Mouse (Mus musculus) MEL (cell line): ENCODE data around the gene Dph1. TPM values are rescaled to one million over a fixed set of nuclear protein-coding genes. Genes with fewer than 3 reads are reported as not detected.

ENCODE experiments used
- DNase-seq: peaks from one replicate; pipeline ENCODE4 v3.0.0; 2011; ENCODE audit warnings: low read depth, low spot score
- H3K27ac ChIP-seq: 2 replicates; pipeline ENCODE4 v1.5.1; 2012; ENCODE audit warnings: low read depth, mild to moderate bottlenecking, control low read depth, low read length, moderate library complexity; ENCODE audit not compliant: control insufficient read depth
- H3K27me3 ChIP-seq, 2 experiments: fragments of 150-350 bp in 1 of 2; sonication (generic) in 1 of 2; 2 replicates each; pipeline ENCODE4 v1.6.1; 2012; ENCODE audit warnings: low read length in 2 of 2, mild to moderate bottlenecking in 2 of 2, improper control_type of control experiment in 1 of 2, moderate library complexity in 1 of 2; ENCODE audit not compliant: insufficient read depth in 2 of 2, control insufficient read depth in 1 of 2
- H3K36me3 ChIP-seq, 2 experiments: 2 replicates each; pipeline ENCODE4 v1.6.1; 2012 to 2014; ENCODE audit warnings: low read length in 2 of 2, improper control_type of control experiment in 1 of 2, inconsistent platforms in 1 of 2, mild to moderate bottlenecking in 1 of 2; ENCODE audit not compliant: insufficient read depth in 2 of 2, control insufficient read depth in 1 of 2
- H3K4me1 ChIP-seq, 2 experiments: fragments of 150-350 bp in 1 of 2; sonication (generic) in 1 of 2; 2 replicates each; pipeline ENCODE4 v1.6.1; 2012; ENCODE audit warnings: low read length in 2 of 2, improper control_type of control experiment in 1 of 2, mild to moderate bottlenecking in 1 of 2; ENCODE audit not compliant: insufficient read depth in 2 of 2, control insufficient read depth in 1 of 2
- H3K4me3 ChIP-seq, 2 experiments: fragments of 150-350 bp in 1 of 2; sonication (generic) in 1 of 2; 2 replicates each; pipeline ENCODE4 v1.5.1; 2012; ENCODE audit warnings: low read depth in 2 of 2, low read length in 2 of 2, mild to moderate bottlenecking in 2 of 2, moderate library complexity in 2 of 2, control low read depth in 1 of 2, improper control_type of control experiment in 1 of 2; ENCODE audit not compliant: control insufficient read depth in 1 of 2, insufficient read depth in 1 of 2
- H3K79me2 ChIP-seq: 2 replicates; pipeline ENCODE4 v1.6.1; 2012; ENCODE audit warnings: mild to moderate bottlenecking, low read length, moderate library complexity; ENCODE audit not compliant: control insufficient read depth, poor library complexity, insufficient read depth
- H3K9ac ChIP-seq: 2 replicates; pipeline ENCODE4 v1.6.1; 2012; ENCODE audit warnings: low read depth, mild to moderate bottlenecking, control low read depth, low read length, moderate library complexity; ENCODE audit not compliant: control insufficient read depth, poor library complexity, severe bottlenecking
- H3K9me3 ChIP-seq: fragments of 150-350 bp; sonication (generic); replicated peaks from 2 replicates; pipeline ENCODE4 v1.6.1; 2012; ENCODE audit warnings: mild to moderate bottlenecking, low read length, improper control_type of control experiment, moderate library complexity; ENCODE audit not compliant: insufficient read depth
- BHLHE40 ChIP-seq: IDR thresholded peaks from 2 replicates; pipeline ENCODE4 v1.6.1; 2012; ENCODE audit warnings: low read depth, mild to moderate bottlenecking, inconsistent platforms, low read length, improper control_type of control experiment, borderline replicate concordance
- CHD1 ChIP-seq: IDR thresholded peaks from 2 replicates; pipeline ENCODE4 v1.6.1; 2012; ENCODE audit warnings: low read depth, mild to moderate bottlenecking, inconsistent platforms, low read length, improper control_type of control experiment
- CHD2 ChIP-seq: IDR thresholded peaks from 2 replicates; pipeline ENCODE4 v1.6.1; 2011; ENCODE audit warnings: low read length, improper control_type of control experiment
- CTCF ChIP-seq, 3 experiments: IDR thresholded peaks in 2 of 3; conservative IDR thresholded peaks in 1 of 3; 2 replicates each; pipeline ENCODE4 v1.5.1; 2011 to 2012; ENCODE audit warnings: low read length in 3 of 3, low read depth in 2 of 3, mild to moderate bottlenecking in 2 of 3, improper control_type of control experiment in 1 of 3, inconsistent platforms in 1 of 3, mixed read lengths in 1 of 3, moderate library complexity in 1 of 3; ENCODE audit not compliant: control insufficient read depth in 1 of 3, insufficient read depth in 1 of 3, poor library complexity in 1 of 3, severe bottlenecking in 1 of 3
- E2F4 ChIP-seq: IDR thresholded peaks from 2 replicates; pipeline ENCODE4 v1.6.1; 2011; ENCODE audit warnings: low read depth, low read length, improper control_type of control experiment, borderline replicate concordance
- EP300 ChIP-seq, 2 experiments: IDR thresholded peaks; 2 replicates each; pipeline ENCODE4 v1.6.1; 2011; ENCODE audit warnings: improper control_type of control experiment in 2 of 2, low read length in 2 of 2, low read depth in 1 of 2, mild to moderate bottlenecking in 1 of 2
- ETS1 ChIP-seq: IDR thresholded peaks from 2 replicates; pipeline ENCODE4 v1.6.1; 2012; ENCODE audit warnings: low read depth, mild to moderate bottlenecking, inconsistent platforms, low read length, improper control_type of control experiment, moderate library complexity
- GABPA ChIP-seq: IDR thresholded peaks from 2 replicates; pipeline ENCODE4 v1.6.1; 2012; ENCODE audit warnings: low read depth, mild to moderate bottlenecking, inconsistent platforms, low read length, improper control_type of control experiment, moderate library complexity
- HCFC1 ChIP-seq: IDR thresholded peaks from 2 replicates; pipeline ENCODE4 v1.6.1; 2012; ENCODE audit warnings: low read depth, mild to moderate bottlenecking, inconsistent platforms, low read length, improper control_type of control experiment, moderate library complexity
- JUND ChIP-seq: IDR thresholded peaks from 2 replicates; pipeline ENCODE4 v1.6.1; 2011; ENCODE audit warnings: low read depth, mild to moderate bottlenecking, improper control_type of control experiment, low read length
- KAT2A ChIP-seq: conservative IDR thresholded peaks from 2 replicates; pipeline ENCODE4 v1.6.1; 2012; ENCODE audit warnings: low read depth, low read length, improper control_type of control experiment, inconsistent platforms
- MAFK ChIP-seq: IDR thresholded peaks from 2 replicates; pipeline ENCODE4 v1.6.1; 2011; ENCODE audit warnings: low read depth, mild to moderate bottlenecking, low read length, improper control_type of control experiment, borderline replicate concordance
- MAX ChIP-seq: IDR thresholded peaks from 2 replicates; pipeline ENCODE4 v1.6.1; 2011; ENCODE audit warnings: low read length, improper control_type of control experiment
- MAZ ChIP-seq: IDR thresholded peaks from 2 replicates; pipeline ENCODE4 v1.6.1; 2012; ENCODE audit warnings: low read depth, mild to moderate bottlenecking, inconsistent platforms, low read length, improper control_type of control experiment
- MEF2A ChIP-seq: IDR thresholded peaks from 2 replicates; pipeline ENCODE4 v1.6.1; 2014; ENCODE audit warnings: low read depth, mild to moderate bottlenecking, inconsistent platforms, low read length, improper control_type of control experiment; ENCODE audit not compliant: poor library complexity, insufficient replicate concordance, severe bottlenecking; ENCODE audit errors: extremely low read depth
- MYB ChIP-seq: IDR thresholded peaks from 2 replicates; pipeline ENCODE4 v1.6.1; 2011; ENCODE audit warnings: mild to moderate bottlenecking, low read depth, low read length, improper control_type of control experiment
- MYC ChIP-seq: IDR thresholded peaks from 2 replicates; pipeline ENCODE4 v1.6.1; 2011; ENCODE audit warnings: low read depth, mild to moderate bottlenecking, low read length, improper control_type of control experiment, moderate library complexity
- NELFE ChIP-seq: IDR thresholded peaks from 2 replicates; pipeline ENCODE4 v1.6.1; 2011; ENCODE audit warnings: low read depth, low read length, improper control_type of control experiment
- NRF1 ChIP-seq: IDR thresholded peaks from 2 replicates; pipeline ENCODE4 v1.6.1; 2014; ENCODE audit warnings: low read depth, mild to moderate bottlenecking, inconsistent platforms, low read length, improper control_type of control experiment, moderate library complexity; ENCODE audit not compliant: poor library complexity, insufficient read depth, severe bottlenecking
- POLR2A ChIP-seq, 2 experiments: IDR thresholded peaks; 2 replicates each; pipeline ENCODE4 v1.6.1; 2011 to 2012; ENCODE audit warnings: low read length in 2 of 2, mild to moderate bottlenecking in 2 of 2, control low read depth in 1 of 2, improper control_type of control experiment in 1 of 2, low read depth in 1 of 2, moderate library complexity in 1 of 2; ENCODE audit not compliant: control insufficient read depth in 1 of 2, insufficient read depth in 1 of 2, poor library complexity in 1 of 2
- POLR2AphosphoS2 ChIP-seq: IDR thresholded peaks from 2 replicates; pipeline ENCODE4 v1.6.1; 2011; ENCODE audit warnings: low read length, improper control_type of control experiment
- RAD21 ChIP-seq: IDR thresholded peaks from 2 replicates; pipeline ENCODE4 v1.6.1; 2011; ENCODE audit warnings: mild to moderate bottlenecking, low read depth, low read length, improper control_type of control experiment
- RCOR1 ChIP-seq: IDR thresholded peaks from 2 replicates; pipeline ENCODE4 v1.6.1; 2012; ENCODE audit warnings: low read depth, mild to moderate bottlenecking, inconsistent platforms, low read length, improper control_type of control experiment
- SIN3A ChIP-seq: IDR thresholded peaks from 2 replicates; pipeline ENCODE4 v1.6.1; 2012; ENCODE audit warnings: low read length, improper control_type of control experiment, inconsistent platforms
- SMC3 ChIP-seq: IDR thresholded peaks from 2 replicates; pipeline ENCODE4 v1.6.1; 2011; ENCODE audit warnings: low read depth, low read length, improper control_type of control experiment
- TAL1 ChIP-seq: IDR thresholded peaks from 2 replicates; pipeline ENCODE4 v1.6.1; 2012; ENCODE audit warnings: mild to moderate bottlenecking, inconsistent platforms, low read length, moderate library complexity, mixed read lengths
- TBP ChIP-seq: IDR thresholded peaks from 2 replicates; pipeline ENCODE4 v1.8.0; 2011; ENCODE audit warnings: low read depth, low read length, improper control_type of control experiment
- TCF12 ChIP-seq: IDR thresholded peaks from 2 replicates; pipeline ENCODE4 v1.6.1; 2014; ENCODE audit warnings: low read depth, mild to moderate bottlenecking, inconsistent platforms, low read length, improper control_type of control experiment, moderate library complexity
- UBTF ChIP-seq: IDR thresholded peaks from 2 replicates; pipeline ENCODE4 v1.6.1; 2012; ENCODE audit warnings: low read depth, mild to moderate bottlenecking, inconsistent platforms, low read length, improper control_type of control experiment, moderate library complexity, borderline replicate concordance; ENCODE audit not compliant: insufficient read depth
- USF1 ChIP-seq: IDR thresholded peaks from 2 replicates; pipeline ENCODE4 v1.6.1; 2014; ENCODE audit warnings: low read depth, mild to moderate bottlenecking, inconsistent platforms, low read length, improper control_type of control experiment, moderate library complexity
- USF2 ChIP-seq, 2 experiments: IDR thresholded peaks; 2 replicates each; pipeline ENCODE4 v1.6.1; 2011 to 2012; ENCODE audit warnings: improper control_type of control experiment in 2 of 2, low read length in 2 of 2, borderline replicate concordance in 1 of 2, inconsistent platforms in 1 of 2, low read depth in 1 of 2, mild to moderate bottlenecking in 1 of 2; ENCODE audit not compliant: insufficient read depth in 1 of 2
- ZC3H11A ChIP-seq: IDR thresholded peaks from 2 replicates; pipeline ENCODE4 v1.6.1; 2012; ENCODE audit warnings: low read depth, mild to moderate bottlenecking, inconsistent platforms, low read length, improper control_type of control experiment
- ZKSCAN1 ChIP-seq: IDR thresholded peaks from 2 replicates; pipeline ENCODE4 v1.6.1; 2012; ENCODE audit warnings: low read depth, mild to moderate bottlenecking, inconsistent platforms, low read length, improper control_type of control experiment, moderate library complexity
- ZMIZ1 ChIP-seq: IDR thresholded peaks from 2 replicates; pipeline ENCODE4 v1.6.1; 2012; ENCODE audit warnings: low read depth, mild to moderate bottlenecking, inconsistent platforms, low read length, improper control_type of control experiment, moderate library complexity
- ZNF384 ChIP-seq: IDR thresholded peaks from 2 replicates; pipeline ENCODE4 v1.6.1; 2012; ENCODE audit warnings: low read depth, mild to moderate bottlenecking, inconsistent platforms, low read length, improper control_type of control experiment
- polyA plus RNA-seq, 2 experiments: library from polyadenylated mRNA; stranded (reverse) in 1 of 2; unstranded in 1 of 2; fragments of >175 nt in 1 of 2; fragments of >200 nt in 1 of 2; gene quantifications; 2 replicates each; pipeline versions ENCODE4 v1.2.1 to v1.2.4; 2012; ENCODE audit warnings: low replicate concordance in 2 of 2, low read depth in 1 of 2; ENCODE audit not compliant: insufficient read length in 2 of 2, insufficient read depth in 1 of 2, missing spikeins in 1 of 2
- total RNA-seq: library from RNA; depleted of rRNA; stranded (reverse); fragments of 300-350 nt; gene quantifications from 2 replicates; pipeline ENCODE4 v1.2.3, GENCODE M21; 2012

The Dph1 gene
- total and polyA plus RNA-seq, 3 experiments, result 58.4 to 59.5 TPM; not detected in 1

DNA sequence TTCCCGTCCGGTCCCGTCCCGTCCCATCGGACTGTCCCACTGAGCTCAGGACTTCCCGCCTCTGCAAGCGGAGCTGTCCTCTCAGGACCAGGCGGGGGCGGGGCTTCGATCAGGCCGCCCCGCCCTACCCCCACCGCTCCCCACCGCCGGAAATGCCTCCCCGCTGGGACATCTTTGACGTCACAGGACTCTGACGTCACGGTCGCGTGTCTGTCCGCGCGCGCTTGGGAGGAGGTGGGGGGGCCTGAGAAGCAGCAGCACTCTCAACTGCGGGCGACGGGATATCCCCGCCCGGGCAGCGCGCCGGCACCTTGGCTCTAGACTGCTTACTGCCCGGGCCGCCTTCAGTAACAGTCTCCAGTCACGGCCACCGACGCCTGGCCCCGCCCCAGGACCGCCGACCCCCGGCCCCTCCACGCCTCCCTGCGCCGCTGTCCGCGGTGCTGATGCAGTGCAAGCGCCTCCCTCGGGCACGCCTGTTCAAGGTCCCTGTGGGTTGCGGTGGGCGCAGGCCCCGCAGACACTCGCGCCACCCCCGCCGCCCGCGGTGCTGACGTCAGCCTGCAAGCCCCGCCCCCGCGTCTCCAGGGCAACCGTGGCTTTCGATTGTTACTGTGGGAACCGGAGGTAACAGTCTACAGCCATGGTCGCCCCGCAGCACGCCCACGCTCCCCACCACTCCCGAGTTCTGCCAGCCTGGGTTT lies 17.8 kb downstream of the Dph1 start:
- H3K9ac ChIP-seq, result peak overlapping the region; percentile 85
- H3K36me3 ChIP-seq, result peaks cover 0 to 5% of the 10 kb centered on the region in 2 experiments; a peak in 2 of 4 replicates
- peak overlapping the region; percentile 61 for H3K27ac ChIP-seq
- peak overlapping the region; percentile 70 to 81 for H3K4me3 ChIP-seq
- DNase-seq, result peak; percentile 94
- peaks cover 16% of the 10 kb centered on the region for H3K79me2 ChIP-seq
- H3K9me3 ChIP-seq, result no peaks in the 10 kb centered on the region
- peaks cover 0 to 18% of the 10 kb centered on the region in 2 experiments; a peak in 3 of 4 replicates for H3K4me1 ChIP-seq
- H3K27me3 ChIP-seq, result no peaks in the 10 kb centered on the region
- TF ChIP-seq TBP (no peak), KAT2A (no peak; the same call in 1 of the 2 replicates), MAX (no peak; the same call in none of the 2 replicates), EP300 (IDR thresholded peaks at IDR 0.05; ENCODE audit: low read depth in 1 of 2, low read length in 2 of 2) (0 out of 4 replicates have a peak, but pooled peaks of 1 of the 2 experiments have one; percentile 41), USF2 (IDR thresholded peaks at IDR 0.05; ENCODE audit: borderline replicate concordance in 1 of 2, insufficient read depth in 1 of 2, low read depth in 1 of 2, low read length in 2 of 2) (no peak), MYB (no peak), TCF12 (peak; percentile 40; the same call in 1 of the 2 replicates), CTCF (IDR thresholded peaks at IDR 0.05 in 2 of 3, conservative IDR thresholded peaks at IDR 0.05 in 1 of 3; ENCODE audit: control insufficient read depth in 1 of 3, insufficient read depth in 1 of 3, low read depth in 2 of 3, low read length in 3 of 3, poor library complexity in 1 of 3, severe bottlenecking in 1 of 3) (no peak), HCFC1 (peak; percentile 68; the same call in 1 of the 2 replicates), UBTF (no peak), ETS1 (peak; percentile 87), ZNF384 (no peak), ZC3H11A (no peak), MEF2A (no peak), POLR2AphosphoS2 (no peak; the same call in 1 of the 2 replicates), SMC3 (no peak), POLR2A (IDR thresholded peaks at IDR 0.05; ENCODE audit: control insufficient read depth in 1 of 2, insufficient read depth in 1 of 2, low read depth in 1 of 2, low read length in 2 of 2, poor library complexity in 1 of 2) (no peak), SIN3A (peak; percentile 99), JUND (no peak), NRF1 (0 out of 2 replicates have a peak, but pooled peaks have one; percentile 4), TAL1 (peak; percentile 8; the same call in 1 of the 2 replicates), RCOR1 (peak; percentile 42; the same call in 1 of the 2 replicates), ZKSCAN1 (no peak), NELFE (peak; percentile 41; the same call in 1 of the 2 replicates), USF1 (0 out of 2 replicates have a peak, but pooled peaks have one; percentile 27), MAFK (no peak), E2F4 (peak; percentile 62; the same call in 1 of the 2 replicates), ZMIZ1 (peak; percentile 58; the same call in 1 of the 2 replicates), BHLHE40 (peak; percentile 77), MYC (no peak), CHD1 (no peak), MAZ (peak; percentile 96), CHD2 (0 out of 2 replicates have a peak, but pooled peaks have one; percentile 24), RAD21 (no peak), GABPA (peak; percentile 88; the same call in 1 of the 2 replicates)
